Mouse (Mus musculus): Measurements from ENCODE around the gene Olfr1278.
"Not testable (repeated sequence)": the region's sequence is repeated elsewhere in the genome, so short reads cannot be mapped to it uniquely, and the experiment has no call there.

The Olfr1278 gene

GRCm38 (mm10) chr2:111289836-111290235, at the start of gene Olfr1278:
Olfr1278 (plus strand) TSS chr2:111290136.
- ATAC-seq (ENCODE audit: insufficient number of reproducible peaks, low FRiP score, low TSS enrichment): no peak

GRCm38 (mm10) chr2:111254216-111254615, 35.7 kb upstream of the Olfr1278 start, which contains the start of gene Olfr1276:
Olfr1276 (plus strand) TSS chr2:111254516.
- no peak for ATAC-seq (ENCODE audit: insufficient number of reproducible peaks, low FRiP score, low TSS enrichment)

DNA sequence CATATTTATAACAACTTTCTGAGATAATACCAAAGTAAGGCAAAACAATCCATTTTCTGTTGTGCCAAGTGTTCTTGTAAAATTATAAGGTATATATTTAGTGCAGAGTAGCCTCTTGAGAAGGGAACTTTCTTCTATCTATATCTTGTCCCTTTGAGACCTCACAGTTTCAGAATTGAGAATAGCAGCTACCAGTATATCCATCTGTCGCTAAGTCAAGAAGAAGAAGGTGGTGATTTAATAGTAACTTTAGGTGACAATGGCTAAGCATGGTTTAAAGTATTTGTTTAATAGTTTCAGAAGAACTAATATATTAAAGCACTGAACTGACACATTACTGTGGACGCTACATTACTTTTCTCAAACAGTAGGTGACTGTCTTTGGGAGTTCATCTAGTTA, 15.9 kb upstream of the Olfr1278 start, which contains the start of gene Olfr1277:
Gene Olfr1277, minus strand, starts transcription at position 101 of the 400 bp plus-strand sequence.
- no peak for ATAC-seq (ENCODE audit: insufficient number of reproducible peaks, low FRiP score, low TSS enrichment)

GRCm38 (mm10) chr2:111298541-111298940, 8.6 kb downstream of the Olfr1278 start:
- no peak for ATAC-seq (ENCODE audit: insufficient number of reproducible peaks, low FRiP score, low TSS enrichment)

- no peak for ATAC-seq (ENCODE audit: insufficient number of reproducible peaks, low FRiP score, low TSS enrichment)
These were observed 10.4 kb downstream of the Olfr1278 start, which contains the start of gene Olfr1279 for GRCm38 (mm10) chr2:111300374-111300773. Olfr1279 (plus strand) TSS chr2:111300635.

GRCm38 (mm10) chr2:111313717-111314116, 23.8 kb downstream of the Olfr1278 start, which contains the start of gene Olfr1280:
Olfr1280 (plus strand) TSS chr2:111314017.
- ATAC-seq (ENCODE audit: insufficient number of reproducible peaks, low FRiP score, low TSS enrichment): no peak

DNA sequence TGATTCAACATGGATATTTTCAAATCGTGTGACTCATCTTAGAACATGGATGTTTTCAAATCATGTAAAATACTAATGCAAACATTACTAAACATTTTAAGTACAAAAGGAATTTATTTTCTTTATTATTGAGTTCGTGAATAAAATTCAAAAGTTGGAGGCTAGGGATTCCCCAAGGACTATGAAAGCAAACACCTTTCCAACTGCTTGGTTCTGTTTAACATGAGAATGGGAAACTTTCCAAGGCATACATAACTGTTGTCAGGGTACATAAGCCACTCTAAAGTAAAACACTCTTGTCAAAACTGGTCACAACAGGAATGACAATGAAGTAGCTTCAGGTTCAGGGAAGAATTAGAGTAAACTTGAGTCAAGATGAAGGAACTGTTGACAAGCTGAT, 36.3 kb downstream of the Olfr1278 start, which contains the start of gene Olfr1281:
Gene Olfr1281, plus strand, starts transcription at position 301 of the 400 bp plus-strand sequence.
- no peak for ATAC-seq (ENCODE audit: insufficient number of reproducible peaks, low FRiP score, low TSS enrichment)

DNA sequence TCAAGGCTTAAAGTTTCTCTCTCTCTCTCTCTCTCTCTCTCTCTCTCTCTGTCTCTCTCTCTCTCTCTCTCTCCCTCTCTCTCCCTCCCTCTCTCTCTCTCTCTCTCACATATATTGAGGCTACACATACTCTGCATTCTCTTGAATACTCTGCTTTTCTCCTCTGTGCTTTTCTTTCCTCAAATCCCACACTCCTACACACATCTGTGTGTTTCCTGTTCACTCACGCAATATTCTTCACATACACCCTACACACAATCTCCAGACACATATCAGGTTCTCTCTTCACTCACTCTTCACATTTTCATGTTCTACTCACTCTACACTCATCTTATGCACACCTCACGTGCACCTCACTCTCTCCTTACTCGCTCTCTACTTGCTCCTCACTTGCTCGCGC, 43.8 kb downstream of the Olfr1278 start:
- not testable (repeated sequence) for ATAC-seq (ENCODE audit: insufficient number of reproducible peaks, low FRiP score, low TSS enrichment)

- ATAC-seq (ENCODE audit: insufficient number of reproducible peaks, low FRiP score, low TSS enrichment): no peak
These were observed 46.0 kb downstream of the Olfr1278 start, which contains the start of gene Olfr1282 for GRCm38 (mm10) chr2:111335976-111336375. Olfr1282 (minus strand) TSS chr2:111336076.

All from cerebellum, adult (tissue).